Mouse (Mus musculus): ENCODE measurements at regions not wholly inside any gene's neighbourhood (a gene's known extent, or its start where the extent isn't known, plus 50 kb on each side); places are given as distances from the start of the nearest gene placed in this dataset.

- TF ChIP-seq CTCF (IDR thresholded peaks at IDR 0.05; ENCODE audit: insufficient read depth, low read length) (no peak), POLR2A (IDR thresholded peaks at IDR 0.05; ENCODE audit: borderline replicate concordance, extremely low read depth, low read depth, low read length) (no peak)
Observed at GRCm38 (mm10) chr16:79651162-79651741, 560.4 kb upstream of the Tmprss15 start.

Data from lung, adult 2 months (tissue).